Mouse (Mus musculus) thymus, adult 2 months (tissue): ENCODE measurements around the gene Cysrt1. TPM values are rescaled to one million over a fixed set of nuclear protein-coding genes. Genes with fewer than 3 reads are reported as not detected.
A peak's percentile ranks its signal among the peaks of the same experiment; 100 is the strongest.

Experiments used
- DNase-seq: peaks from one replicate; pipeline ENCODE4 v3.0.0; 2021
- H3K27ac ChIP-seq: fragments of 200-500 bp; 2 replicates; pipeline ENCODE4 v1.5.1; 2012; ENCODE audit warnings: low read length, control low read depth; ENCODE audit not compliant: control insufficient read depth, insufficient read depth
- H3K27me3 ChIP-seq: fragments of 200-500 bp; 2 replicates; pipeline ENCODE4 v1.6.1; 2012; ENCODE audit warnings: mild to moderate bottlenecking, low read length, moderate library complexity, mixed read lengths; ENCODE audit not compliant: control insufficient read depth, insufficient read depth
- H3K36me3 ChIP-seq: fragments of 200-500 bp; 2 replicates; pipeline ENCODE4 v1.6.1; 2012; ENCODE audit warnings: mild to moderate bottlenecking, low read length, moderate library complexity; ENCODE audit not compliant: control insufficient read depth, insufficient read depth
- H3K4me1 ChIP-seq: fragments of 200-500 bp; replicated peaks from 2 replicates; pipeline ENCODE4 v1.6.1; 2012; ENCODE audit warnings: low read length; ENCODE audit not compliant: control insufficient read depth, insufficient read depth
- H3K4me3 ChIP-seq: fragments of 200-500 bp; 2 replicates; pipeline ENCODE4 v1.5.1; 2012; ENCODE audit warnings: mild to moderate bottlenecking, low read length, control low read depth, moderate library complexity; ENCODE audit not compliant: control insufficient read depth, insufficient read depth
- CTCF ChIP-seq: fragments of 200-500 bp; IDR thresholded peaks from 2 replicates; pipeline ENCODE4 v1.5.1; 2012; ENCODE audit warnings: mild to moderate bottlenecking, control low read depth, low read length, moderate library complexity, borderline replicate concordance; ENCODE audit not compliant: control insufficient read depth, poor library complexity, insufficient read depth; ENCODE audit errors: extremely low read depth
- POLR2A ChIP-seq: fragments of 200-500 bp; IDR thresholded peaks from 2 replicates; pipeline ENCODE4 v1.6.1; 2012; ENCODE audit warnings: mild to moderate bottlenecking, low read length, control low read depth, moderate library complexity; ENCODE audit not compliant: control insufficient read depth, poor library complexity, insufficient read depth; ENCODE audit errors: extremely low read depth
- WGBS: fragments of 180-500 bp; shearing (Covaris S2); methylation state at CpG from one replicate; pipeline ENCODE4 v1.1.7; 2018; 5-methylcytosine and 5-hydroxymethylcytosine counted together
- polyA plus RNA-seq: library from polyadenylated mRNA; depleted of rRNA; stranded (reverse); fragments of >200 nt; gene quantifications from 2 replicates; pipeline ENCODE4 v1.2.3, GENCODE M21; 2012

Cysrt1 gene
- polyA plus RNA-seq, 1 experiment: 2.1 TPM

DNA sequence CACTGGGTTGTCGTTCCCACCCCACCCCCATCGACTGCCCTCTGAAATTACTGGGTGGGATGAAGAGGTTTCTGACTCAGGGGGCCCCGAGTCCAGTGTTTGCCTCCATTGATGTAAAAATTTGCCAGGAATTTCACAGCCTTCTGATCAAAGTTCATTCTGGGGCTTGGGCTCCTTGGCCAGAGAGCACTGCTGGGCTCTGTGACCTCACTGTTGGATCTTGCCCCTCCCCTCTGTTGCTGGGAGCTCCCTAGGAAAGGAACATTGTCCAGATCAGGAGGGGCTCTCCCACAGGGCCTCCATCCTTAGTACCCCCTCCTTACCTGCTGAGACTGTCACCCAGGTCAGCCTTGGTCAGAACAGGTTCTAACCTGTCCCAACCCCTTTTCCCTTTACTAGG lies 27.8 kb downstream of the Cysrt1 start, which contains the start of gene Stpg3:
Stpg3 (minus strand) TSS at position 194 of the 400 bp plus-strand sequence.
- Histone ChIP-seq H3K27ac (no peak within 1 kb of the TSS), H3K27me3 (no peaks in the 10 kb centered on the region), H3K4me1 (peaks cover 11% of the 10 kb centered on the region), H3K36me3 (no peaks in the 10 kb centered on the region), H3K4me3 (no peak within 1 kb of the TSS)
- 87% methylated on average over 3 of the region's 3 CpGs for WGBS
- TF ChIP-seq CTCF: no peak
- no peak for TF ChIP-seq POLR2A
- no peak for DNase-seq

DNA sequence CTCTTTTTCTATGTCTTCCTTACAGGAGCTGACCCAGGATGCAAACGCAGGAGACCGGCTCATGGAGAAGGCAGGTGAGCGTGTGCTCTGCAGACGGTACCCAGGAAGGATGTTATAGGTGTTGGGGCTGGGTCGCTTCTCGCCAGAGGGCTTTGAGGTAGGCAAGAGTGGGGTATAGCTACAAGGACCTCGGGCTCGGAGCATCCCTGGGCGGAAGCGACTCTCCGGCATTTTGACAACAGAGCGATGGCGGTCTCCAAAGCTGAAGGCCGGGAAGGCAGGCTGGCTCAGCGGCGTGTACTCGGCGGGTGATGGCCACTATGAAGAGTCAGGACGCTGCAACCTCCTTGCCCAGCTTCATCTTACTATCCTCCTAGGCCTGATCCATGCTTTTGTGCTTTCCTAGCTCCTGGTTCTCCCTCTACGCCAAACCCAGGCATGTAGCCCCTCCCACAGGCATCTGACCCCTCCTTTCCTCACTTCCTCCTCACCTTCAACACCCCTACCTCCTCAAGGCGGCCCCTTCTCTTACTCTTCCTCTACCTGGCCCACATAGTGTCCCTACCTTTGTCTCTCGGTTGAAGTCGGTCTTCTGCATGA lies 28.9 kb downstream of the Cysrt1 start:
- no peak overlapping the region for H3K27ac ChIP-seq
- TF ChIP-seq CTCF (no peak), POLR2A (no peak)
- H3K36me3 ChIP-seq: no peaks in the 10 kb centered on the region
- no peak for DNase-seq
- H3K4me1 ChIP-seq: peaks cover 11% of the 10 kb centered on the region
- H3K27me3 ChIP-seq: no peaks in the 10 kb centered on the region
- H3K4me3 ChIP-seq: no peak overlapping the region
- WGBS: 89% methylated on average over 23 of the region's 23 CpGs

DNA sequence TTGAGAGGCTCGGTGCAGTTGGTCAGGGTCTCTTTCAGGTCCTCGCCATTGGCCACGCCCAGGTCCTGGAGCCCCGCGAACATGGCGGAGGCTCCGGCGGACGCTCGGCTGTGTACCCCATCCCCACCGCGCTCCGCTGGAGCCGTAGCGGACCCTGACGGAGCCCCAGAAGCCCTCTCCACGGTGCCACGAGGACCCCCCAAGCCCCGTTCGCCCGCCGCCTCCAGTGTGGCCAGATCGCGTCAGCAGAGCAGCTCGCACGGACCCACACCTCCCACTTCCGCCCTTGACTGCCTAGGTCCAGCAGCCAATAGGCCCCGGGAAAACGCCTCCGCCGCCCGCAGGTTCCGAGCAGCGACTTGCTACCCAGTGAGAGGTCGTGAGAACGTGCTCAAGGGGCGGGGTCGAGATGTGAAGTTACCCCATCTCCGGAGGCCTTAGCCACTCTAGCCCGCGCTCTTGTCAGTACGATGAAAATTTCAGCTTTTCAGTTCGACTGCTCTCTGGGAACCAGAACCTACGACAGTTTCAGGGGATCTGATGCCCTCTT lies 31.1 kb downstream of the Cysrt1 start, which contains the start of gene Nelfb:
Nelfb (minus strand) TSS at position 369 of the 550 bp plus-strand sequence.
- Histone ChIP-seq H3K4me1 (peaks cover 11% of the 10 kb centered on the region), H3K27me3 (no peaks in the 10 kb centered on the region), H3K27ac (no peak within 1 kb of the TSS), H3K4me3 (peak within 1 kb of the TSS; percentile 89), H3K36me3 (no peaks in the 10 kb centered on the region; the same call in 1 of the 2 replicates)
- under 1% methylated on average over 44 of the region's 44 CpGs for WGBS
- DNase-seq: peak; percentile 90
- no peak for TF ChIP-seq CTCF
- peak; percentile 66; the same call in 1 of the 2 replicates for TF ChIP-seq POLR2A

DNA sequence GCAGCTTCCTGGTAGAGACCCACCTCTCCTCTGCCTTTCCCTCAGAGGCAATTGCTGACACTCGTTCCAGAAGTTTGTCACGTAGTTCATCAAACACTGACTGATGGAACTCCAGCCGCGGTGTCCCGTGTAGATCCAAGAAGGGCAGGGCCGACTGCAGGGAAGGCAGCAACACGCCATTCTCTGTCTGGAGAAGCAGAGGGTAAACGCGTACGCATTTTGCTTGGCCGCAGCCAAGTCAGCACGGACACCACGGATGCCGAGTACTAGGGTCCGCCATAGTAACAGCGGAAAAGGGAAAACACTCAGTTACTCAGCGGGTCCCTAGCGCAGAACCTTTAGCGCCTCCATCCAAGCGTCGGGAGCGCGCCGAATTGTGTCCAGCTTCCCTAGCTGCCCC lies 31.6 kb downstream of the Cysrt1 start:
- no peak for DNase-seq
- Histone ChIP-seq H3K4me3 (peak overlapping the region; percentile 89), H3K4me1 (peaks cover 11% of the 10 kb centered on the region), H3K36me3 (peaks cover 3% of the 10 kb centered on the region), H3K27me3 (no peaks in the 10 kb centered on the region), H3K27ac (no peak overlapping the region)
- WGBS: under 1% methylated on average over 24 of the region's 24 CpGs
- TF ChIP-seq CTCF: no peak

DNA sequence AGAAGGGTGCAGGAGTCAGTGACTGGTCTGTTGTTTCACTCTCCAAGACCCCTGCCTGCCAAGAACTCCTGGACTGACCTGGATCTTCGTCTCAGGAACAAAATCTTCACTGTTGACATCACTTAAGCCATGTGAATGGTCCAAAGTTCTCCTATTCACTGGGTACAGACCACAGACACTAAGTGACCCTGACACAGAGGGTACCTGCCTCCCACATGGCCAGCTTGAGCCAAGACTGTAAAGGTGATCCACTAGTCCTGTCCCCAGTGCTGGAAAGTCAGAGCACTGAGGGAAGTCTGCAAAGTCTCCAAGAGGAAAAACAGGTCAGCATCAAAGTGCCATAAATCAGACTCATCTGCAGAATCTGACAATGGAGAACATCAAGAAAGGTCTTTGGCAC lies 34.7 kb downstream of the Cysrt1 start:
- H3K27ac ChIP-seq: no peak overlapping the region
- no peak overlapping the region for H3K4me3 ChIP-seq
- H3K4me1 ChIP-seq: peaks cover 11% of the 10 kb centered on the region
- WGBS: 81% methylated on average over 1 of the region's 1 CpGs
- H3K27me3 ChIP-seq: no peaks in the 10 kb centered on the region
- H3K36me3 ChIP-seq: peaks cover 16% of the 10 kb centered on the region
- TF ChIP-seq POLR2A: no peak
- TF ChIP-seq CTCF: no peak
- DNase-seq: no peak

DNA sequence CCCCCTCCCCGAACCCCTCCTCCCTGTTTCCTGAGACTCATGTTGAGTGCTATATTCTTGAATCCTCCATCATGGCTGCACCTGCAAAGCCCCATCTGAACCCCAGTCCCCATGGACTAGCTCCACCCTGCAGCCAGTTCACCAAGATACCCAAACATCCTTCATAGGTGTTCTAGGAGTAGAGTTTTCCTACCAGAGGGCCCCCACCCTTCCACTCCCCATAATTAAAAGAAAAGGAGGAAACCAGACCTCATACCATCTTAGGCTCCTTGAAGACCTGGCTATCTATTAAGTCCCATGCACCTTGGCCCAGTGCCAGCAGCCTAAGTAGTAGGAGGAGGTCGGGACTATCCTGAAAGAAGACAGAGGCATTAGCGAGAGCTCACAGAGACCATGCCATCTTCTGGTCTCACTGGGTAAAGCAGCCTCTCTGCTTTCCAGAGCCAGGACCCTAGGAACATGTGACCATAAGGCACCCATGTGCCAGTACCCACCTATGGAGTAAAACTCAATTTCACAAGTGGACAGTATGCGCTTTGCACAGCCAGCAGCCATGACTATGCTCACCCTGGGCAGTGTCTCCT lies 38.5 kb downstream of the Cysrt1 start:
- no peak overlapping the region for H3K27ac ChIP-seq
- DNase-seq: no peak
- H3K27me3 ChIP-seq: no peaks in the 10 kb centered on the region
- no peak overlapping the region for H3K4me3 ChIP-seq
- peaks cover 33% of the 10 kb centered on the region for H3K36me3 ChIP-seq
- H3K4me1 ChIP-seq: no peaks in the 10 kb centered on the region
- TF ChIP-seq CTCF: no peak
- 79% methylated on average over 4 of the region's 4 CpGs for WGBS

DNA sequence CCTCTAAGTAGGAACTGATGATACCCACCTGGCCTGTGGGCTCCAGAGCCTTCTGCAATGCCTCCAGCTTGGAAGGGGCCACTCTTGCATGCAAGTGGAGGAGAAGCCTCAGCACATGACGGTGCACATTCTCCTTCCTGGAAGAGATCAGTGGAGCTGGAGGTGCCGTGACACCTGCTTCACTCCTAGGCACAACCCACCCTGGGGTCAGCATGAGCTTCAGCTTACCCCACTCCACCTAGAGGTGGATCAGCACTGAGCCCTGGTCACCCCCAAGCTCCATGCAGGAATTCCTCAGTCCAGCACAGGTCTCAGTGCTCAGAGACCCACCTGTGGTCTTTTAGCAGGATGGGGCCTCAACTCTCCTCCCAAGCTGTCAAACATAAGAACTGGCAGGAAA lies 41.6 kb downstream of the Cysrt1 start:
- TF ChIP-seq CTCF: no peak
- no peak for TF ChIP-seq POLR2A
- peaks cover 30% of the 10 kb centered on the region for H3K36me3 ChIP-seq
- no peak overlapping the region for H3K4me3 ChIP-seq
- H3K27ac ChIP-seq: no peak overlapping the region
- no peak for DNase-seq
- no peaks in the 10 kb centered on the region for H3K27me3 ChIP-seq
- WGBS: 98% methylated on average over 2 of the region's 2 CpGs
- H3K4me1 ChIP-seq: peaks cover 12% of the 10 kb centered on the region
